Mouse (Mus musculus) kidney, adult 2 months (tissue): ENCODE data around the gene Prcp.

Source experiments
- CTCF ChIP-seq: fragments of 200-500 bp; conservative IDR thresholded peaks from 2 replicates; pipeline ENCODE4 v1.5.1; 2011; ENCODE audit warnings: low read depth, mild to moderate bottlenecking, control low read depth, low read length, moderate library complexity, mixed read lengths; ENCODE audit not compliant: insufficient read depth, insufficient read length
- POLR2A ChIP-seq: fragments of 200-500 bp; IDR thresholded peaks from one replicate; pipeline ENCODE4 v1.6.1; 2011; ENCODE audit warnings: low read depth, low read length, control low read depth

- TF ChIP-seq CTCF (no peak), POLR2A (no peak)
Measured at GRCm38 (mm10) chr7:92878575-92879285, 4.5 kb downstream of the Prcp start.
